Mouse (Mus musculus): ENCODE measurements around the gene Baz1a.

Gene Baz1a

GRCm38 (mm10) chr12:55013626-55014398, at the start of gene Baz1a:
Gene Baz1a (minus strand): TSS chr12:55014348.
- DNase-seq: no peak

- DNase-seq: no peak
These were observed 48.0 kb upstream of the Baz1a start for GRCm38 (mm10) chr12:55062141-55062540.

- no peak for DNase-seq
These were observed 46.9 kb upstream of the Baz1a start for GRCm38 (mm10) chr12:55061006-55061405.

GRCm38 (mm10) chr12:55060212-55060898, 46.2 kb upstream of the Baz1a start:
- no peak for DNase-seq

- no peak for DNase-seq
These were observed 45.7 kb upstream of the Baz1a start for GRCm38 (mm10) chr12:55059812-55060211.

GRCm38 (mm10) chr12:55058865-55059615, 44.9 kb upstream of the Baz1a start:
- DNase-seq: no peak

- DNase-seq: no peak
These were observed 42.6 kb upstream of the Baz1a start for GRCm38 (mm10) chr12:55056703-55057102.

- DNase-seq: no peak
These were observed 40.5 kb upstream of the Baz1a start for GRCm38 (mm10) chr12:55054551-55055241.

- DNase-seq: no peak
These were observed 39.1 kb upstream of the Baz1a start for GRCm38 (mm10) chr12:55053267-55053666.

GRCm38 (mm10) chr12:55051210-55052173, 37.3 kb upstream of the Baz1a start:
- DNase-seq: no peak

GRCm38 (mm10) chr12:55049731-55050353, 35.7 kb upstream of the Baz1a start:
- DNase-seq: no peak

GRCm38 (mm10) chr12:55041011-55041410, 26.9 kb upstream of the Baz1a start:
- DNase-seq: no peak

GRCm38 (mm10) chr12:55027088-55027487, 12.9 kb upstream of the Baz1a start:
- DNase-seq: peak; percentile 25

- DNase-seq: no peak
These were observed 9.1 kb upstream of the Baz1a start for GRCm38 (mm10) chr12:55023284-55023683.

GRCm38 (mm10) chr12:55019421-55019877, 5.3 kb upstream of the Baz1a start:
- DNase-seq: no peak

- DNase-seq: no peak
These were observed 3.1 kb upstream of the Baz1a start for GRCm38 (mm10) chr12:55017119-55017721.

GRCm38 (mm10) chr12:55016339-55017118, 2.4 kb upstream of the Baz1a start:
- no peak for DNase-seq

- peak; percentile 78 for DNase-seq
These were observed 1.3 kb upstream of the Baz1a start for GRCm38 (mm10) chr12:55015428-55015827.

- DNase-seq: no peak
These were observed 1.1 kb downstream of the Baz1a start for GRCm38 (mm10) chr12:55013031-55013430.
